In the genomic region with DNA sequence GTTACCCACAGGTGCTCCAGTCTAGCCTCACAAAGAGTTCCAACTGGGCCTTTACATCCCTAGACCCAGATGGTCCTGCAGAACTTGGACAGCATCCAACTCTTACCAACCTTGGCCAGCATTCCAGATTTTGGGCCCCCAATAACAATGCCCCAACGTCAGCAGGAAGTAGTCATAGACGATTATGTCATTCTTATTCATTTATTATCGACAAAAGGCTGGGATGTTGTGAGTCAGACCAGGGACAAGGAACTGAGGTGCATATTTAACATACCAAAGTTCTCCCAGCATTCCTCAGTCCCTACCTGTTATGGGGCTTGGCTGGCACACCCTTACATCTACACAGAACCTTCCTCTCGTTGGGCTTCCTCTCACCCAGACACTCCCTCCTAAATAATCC, we compare ENCODE assay signal across 27 mouse cellular contexts. TPM values are rescaled to one million over a fixed set of nuclear protein-coding genes. Genes with fewer than 3 reads are reported as not detected.
DNase-seq lines count a peak whose midpoint lies in the region; ATAC-seq lines count a peak whose summit lies in the region.
"Had no signal": no experiment of that assay in that cellular context is flagged by ENCODE, and none has a peak within 500 bp of the region (broad histone marks: within the 10 kb centered on the region; RNA-seq: fewer than 3 reads in every experiment).

No protein-coding gene starts in this region.

- peak; percentile 35; the same call in 1 of the 2 replicates for ATAC-seq in intestine, embryonic 16.5 days
- ATAC-seq in intestine, embryonic 15.5 days = no peak
- no peak for ATAC-seq in monocyte, adult 5-6 weeks (replicated peaks; ENCODE audit: insufficient number of reproducible peaks, low FRiP score, low TSS enrichment, poor library complexity, severe bottlenecking)
- ATAC-seq: forebrain, embryonic 16.5 days had no signal

- DNase-seq in lung, postnatal 4 days = peak; percentile 48 to 55
- DNase-seq in lung, postnatal 36 days = no peak
- peak; percentile 25 for DNase-seq in ZHBTc4 (ENCODE audit: low read depth, low spot score)
- no peak for DNase-seq in frontal cortex, adult 2 months (ENCODE audit: extremely low spot score in 1 of 2, low spot score in 1 of 2)
- DNase-seq: adrenal gland, postnatal 10 days; B cell, adult 2 months; cerebellum, adult 11 months; cerebellum, adult 9-10 months; kidney, adult 8-10 months; kidney, postnatal 10 days; layer of hippocampus, postnatal 36 days; liver, embryonic 13.5 days; right cerebral cortex, postnatal 4 days; thymus, adult 2 months; thymus, postnatal 4 days had no signal

- no peaks in the 10 kb centered on the region for H3K27me3 ChIP-seq in intestine, embryonic 16.5 days (replicated peaks; ENCODE audit: control insufficient read depth, insufficient read depth, low read length)
- no peaks in the 10 kb centered on the region for H3K27me3 ChIP-seq in intestine, embryonic 15.5 days (replicated peaks)
- H3K27me3 ChIP-seq: embryonic facial prominence, embryonic 13.5 days; heart, embryonic 15.5 days; limb, embryonic 15.5 days; liver, embryonic 13.5 days; midbrain, embryonic 12.5 days; neural tube, embryonic 13.5 days had no signal

- H3K36me3 ChIP-seq in intestine, embryonic 16.5 days (ENCODE audit: control insufficient read depth, insufficient read depth, low read length) = no peaks in the 10 kb centered on the region
- no peaks in the 10 kb centered on the region for H3K36me3 ChIP-seq in intestine, embryonic 15.5 days
- H3K36me3 ChIP-seq: embryonic facial prominence, embryonic 13.5 days; heart, embryonic 10.5 days; heart, embryonic 15.5 days; limb, embryonic 10.5 days; limb, embryonic 15.5 days; liver, embryonic 13.5 days; midbrain, embryonic 12.5 days; neural tube, embryonic 13.5 days had no signal

- no peak overlapping the region for H3K9ac ChIP-seq in intestine, embryonic 16.5 days (ENCODE audit: low read depth, low read length)
- no peak overlapping the region for H3K9ac ChIP-seq in intestine, embryonic 15.5 days
- H3K9ac ChIP-seq: embryonic facial prominence, embryonic 13.5 days; heart, embryonic 15.5 days; hindbrain, embryonic 14.5 days; limb, embryonic 15.5 days; liver, embryonic 13.5 days; midbrain, embryonic 12.5 days; neural tube, embryonic 13.5 days had no signal

- no peak overlapping the region for H3K4me3 ChIP-seq in intestine, embryonic 16.5 days (ENCODE audit: low read length)
- H3K4me3 ChIP-seq in intestine, embryonic 15.5 days (replicated peaks) = no peak overlapping the region
- H3K4me3 ChIP-seq: embryonic facial prominence, embryonic 13.5 days; heart, embryonic 10.5 days; heart, embryonic 15.5 days; limb, embryonic 10.5 days; limb, embryonic 15.5 days; liver, embryonic 13.5 days; midbrain, embryonic 12.5 days; neural tube, embryonic 13.5 days had no signal

- no peak overlapping the region for H3K27ac ChIP-seq in intestine, embryonic 16.5 days (ENCODE audit: low read length)
- H3K27ac ChIP-seq in intestine, embryonic 15.5 days = no peak overlapping the region
- H3K27ac ChIP-seq: embryonic facial prominence, embryonic 13.5 days; heart, embryonic 10.5 days; heart, embryonic 15.5 days; hindbrain, embryonic 14.5 days; limb, embryonic 10.5 days; limb, embryonic 15.5 days; liver, embryonic 13.5 days; midbrain, embryonic 12.5 days; neural tube, embryonic 13.5 days had no signal

- H3K9me3 ChIP-seq in intestine, embryonic 16.5 days (ENCODE audit: control insufficient read depth, low read length) = no peaks in the 10 kb centered on the region
- no peaks in the 10 kb centered on the region for H3K9me3 ChIP-seq in intestine, embryonic 15.5 days
- H3K9me3 ChIP-seq: embryonic facial prominence, embryonic 13.5 days; heart, embryonic 10.5 days; heart, embryonic 15.5 days; limb, embryonic 10.5 days; limb, embryonic 15.5 days; liver, embryonic 13.5 days; midbrain, embryonic 12.5 days; neural tube, embryonic 13.5 days had no signal

- H3K4me1 ChIP-seq in intestine, embryonic 16.5 days (ENCODE audit: control insufficient read depth, insufficient read depth, low read length) = peaks cover 16% of the 10 kb centered on the region
- peaks cover 13% of the 10 kb centered on the region for H3K4me1 ChIP-seq in intestine, embryonic 15.5 days (replicated peaks)

- WGBS in intestine, embryonic 16.5 days = 50% methylated on average over 4 of the region's 4 CpGs
- WGBS in intestine, embryonic 15.5 days = 51% methylated on average over 4 of the region's 4 CpGs

- no peak overlapping the region for H3K4me2 ChIP-seq in intestine, embryonic 16.5 days (ENCODE audit: low read depth, low read length)
- no peak overlapping the region for H3K4me2 ChIP-seq in intestine, embryonic 15.5 days (replicated peaks)
- H3K4me2 ChIP-seq: embryonic facial prominence, embryonic 13.5 days; heart, embryonic 15.5 days; hindbrain, embryonic 14.5 days; limb, embryonic 15.5 days; liver, embryonic 13.5 days; midbrain, embryonic 12.5 days; neural tube, embryonic 13.5 days had no signal

RNA-seq across cellular contexts. Expression of a gene that starts 44.4 kb away (rescaled TPM):
- polyA plus RNA-seq in intestine, embryonic 16.5 days (2015; fragmentation: Nextera tagmentation; extraction: Ambion mirVana) = 19.1 and 20.4 TPM in 2 replicates
- polyA plus RNA-seq in intestine, embryonic 15.5 days (2015; fragmentation: Nextera tagmentation; extraction: Ambion mirVana) = 22.6 and 23.2 TPM in 2 replicates
- 20.7 to 30.3 TPM (median 27.4 TPM) in 3 replicates for total RNA-seq in monocyte, adult 5-6 weeks (2017)
- 201 and 227 TPM in 2 replicates for polyA plus RNA-seq in frontal cortex, adult 2 months (2012; rRNA removed)

RNA-seq across cellular contexts. Expression of a gene that starts 49.6 kb away (rescaled TPM):
- polyA plus RNA-seq in intestine, embryonic 16.5 days (2015; fragmentation: Nextera tagmentation; extraction: Ambion mirVana) = 110 and 114 TPM in 2 replicates
- polyA plus RNA-seq in intestine, embryonic 15.5 days (2015; fragmentation: Nextera tagmentation; extraction: Ambion mirVana) = 99.1 and 103 TPM in 2 replicates
- total RNA-seq in monocyte, adult 5-6 weeks (2017) = 68.7 to 164 TPM (median 135 TPM) in 3 replicates
- 47.6 and 49.6 TPM in 2 replicates for polyA plus RNA-seq in frontal cortex, adult 2 months (2012; rRNA removed)

Comparison
In these comparisons a context has a peak if more than half of its experiments do, and no peak if none do; other contexts are left out.
1. DNase-seq: peak in lung, postnatal 4 days (2 of 2) and ZHBTc4 (single experiment); none in lung, postnatal 36 days (single experiment) and frontal cortex, adult 2 months (0 of 2).